Mouse (Mus musculus): ENCODE measurements around the gene Plxnc1. TPM values are rescaled to one million over a fixed set of nuclear protein-coding genes. Genes with fewer than 3 reads are reported as not detected.
A peak's percentile ranks its signal among the peaks of the same experiment; 100 is the strongest.

Gene Plxnc1
- total RNA-seq, 2 experiments from 2014 or later = 39.2 to 40.9 TPM

DNA sequence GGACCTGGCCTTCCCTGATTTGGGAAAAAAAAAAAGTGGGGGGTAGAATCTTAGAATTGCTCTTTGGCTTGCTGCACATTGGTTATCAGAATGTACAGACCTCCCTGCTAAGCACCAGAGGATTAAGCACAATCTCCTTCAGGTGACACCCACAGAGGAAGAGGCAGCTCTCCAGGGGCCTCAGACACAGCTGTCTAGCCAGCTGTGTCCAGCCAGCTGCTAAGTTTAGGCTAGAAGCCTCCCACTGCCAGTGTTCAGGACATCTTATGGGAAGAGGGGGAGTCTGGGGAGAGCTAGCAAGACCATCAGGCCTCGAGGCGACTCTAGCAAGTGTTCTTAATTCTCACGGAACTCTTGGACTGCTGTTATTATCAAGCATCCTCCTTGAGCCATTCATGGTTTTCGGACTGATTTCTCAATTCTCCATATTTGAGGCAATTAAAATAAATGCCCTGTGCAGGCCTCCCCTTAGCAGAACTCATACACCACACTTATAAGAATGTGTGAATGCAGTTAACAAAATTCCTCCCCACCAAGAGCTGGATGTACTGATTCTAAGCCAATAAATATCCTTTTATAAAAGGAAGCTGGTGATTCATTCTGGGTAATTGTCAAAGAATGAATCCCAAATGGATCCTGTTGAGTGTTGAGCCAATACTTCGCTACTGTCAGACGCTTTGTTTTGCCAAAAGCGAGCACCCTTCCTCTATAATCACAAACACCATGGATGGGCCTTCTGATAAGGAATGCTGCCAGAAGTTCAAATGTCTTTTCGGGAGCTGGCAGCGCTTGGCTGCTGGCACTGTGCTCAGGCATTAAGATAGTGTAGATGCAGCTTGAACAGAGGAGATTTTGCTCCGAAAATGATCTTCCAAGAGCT is 140.4 kb downstream of the Plxnc1 start:
- intact Hi-C loops (cut with DNase I) = loop anchor here (10.0 kb wide), 1 partner anchor 179 kb away; no protein-coding TSS in a partner anchor

GRCm38 (mm10) chr10:94800677-94801354 is 143.8 kb downstream of the Plxnc1 start:
- no peak for DNase-seq (ENCODE audit: low spot score in 2 of 2)
- intact Hi-C loops (cut with DNase I) = loop anchor here (10.0 kb wide), 1 partner anchor 176 kb away; no protein-coding TSS in a partner anchor

More for the DNA sequence above, 140.4 kb downstream of the Plxnc1 start:
- DNase-seq (ENCODE audit: low spot score in 2 of 2) = no peak

GRCm38 (mm10) chr10:94799485-94800239 is 145.0 kb downstream of the Plxnc1 start:
- intact Hi-C loops (cut with DNase I) = loop anchor here (10.0 kb wide), 1 partner anchor 175 kb away; no protein-coding TSS in a partner anchor
- no peak for DNase-seq (ENCODE audit: low spot score in 2 of 2)

DNA sequence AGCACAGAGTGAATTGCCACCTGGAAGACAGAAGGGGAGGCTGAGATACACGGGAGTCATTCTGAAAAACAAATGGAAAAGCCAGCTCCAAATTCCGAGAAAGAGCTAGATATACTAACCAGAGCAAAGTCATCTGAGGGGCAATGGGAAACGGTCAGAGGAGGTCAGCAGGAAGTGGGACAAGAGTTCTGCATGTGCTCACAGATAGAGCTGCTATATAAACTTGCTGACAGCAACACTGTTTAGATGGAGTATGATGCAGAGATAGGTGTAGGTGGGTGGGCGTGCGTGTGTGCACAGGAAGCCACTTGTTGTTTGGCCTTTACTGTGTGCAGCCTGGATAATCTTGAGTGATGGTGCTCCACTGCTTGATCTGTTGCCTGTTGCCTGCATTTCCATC is 146.5 kb downstream of the Plxnc1 start:
- no peak for DNase-seq (ENCODE audit: low spot score in 2 of 2)
- intact Hi-C loops (cut with DNase I) = no loop called here

DNA sequence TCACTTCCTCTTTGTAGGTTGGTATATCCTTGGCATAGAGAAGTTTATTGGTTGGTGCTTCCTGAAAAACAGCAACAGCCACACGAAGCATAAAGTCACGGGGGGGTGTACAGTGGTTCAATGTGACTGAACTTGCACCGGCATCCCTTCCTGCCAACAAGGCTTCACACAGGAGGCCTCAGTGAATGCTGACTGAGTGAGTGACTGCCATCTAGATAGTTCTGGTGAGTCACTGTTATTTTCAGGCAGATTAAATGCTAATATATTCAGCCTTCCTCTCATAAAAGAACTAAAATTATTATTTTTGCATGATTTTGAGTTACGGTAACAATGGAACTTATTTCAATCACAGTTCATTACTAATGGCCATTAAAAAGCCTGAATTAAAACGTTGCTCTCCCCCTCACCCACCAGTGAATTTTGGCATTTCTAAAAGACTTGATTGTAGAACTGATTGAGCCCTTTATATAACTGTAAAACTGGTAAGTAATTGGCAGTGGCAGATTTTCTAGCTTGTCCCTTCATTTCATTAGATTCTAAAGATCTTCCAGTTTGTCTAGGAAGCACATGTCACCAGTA is 149.9 kb downstream of the Plxnc1 start:
- DNase-seq (ENCODE audit: low spot score in 2 of 2) = no peak
- intact Hi-C loops (cut with DNase I) = no loop called here

DNA sequence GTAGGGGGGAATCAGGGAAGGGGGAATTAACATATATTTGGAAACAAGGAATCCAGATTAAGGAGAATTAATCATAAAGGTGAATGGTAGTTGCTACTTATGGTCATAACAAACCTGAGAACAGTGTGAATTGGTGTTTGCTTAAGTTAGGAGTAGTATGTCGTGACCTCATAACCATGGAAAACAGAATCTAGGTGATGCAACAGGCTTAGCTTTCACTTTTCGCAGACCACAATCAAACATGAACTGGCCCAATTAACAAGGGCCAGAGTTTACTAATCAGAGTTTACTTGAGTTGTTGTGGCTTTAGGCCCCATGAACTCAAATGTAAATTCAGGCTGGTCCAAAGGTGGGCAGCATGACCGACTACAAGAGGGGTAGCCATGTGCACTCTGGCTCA is 150.7 kb downstream of the Plxnc1 start:
- no peak for DNase-seq (ENCODE audit: low spot score in 2 of 2)
- intact Hi-C loops (cut with DNase I) = no loop called here

DNA sequence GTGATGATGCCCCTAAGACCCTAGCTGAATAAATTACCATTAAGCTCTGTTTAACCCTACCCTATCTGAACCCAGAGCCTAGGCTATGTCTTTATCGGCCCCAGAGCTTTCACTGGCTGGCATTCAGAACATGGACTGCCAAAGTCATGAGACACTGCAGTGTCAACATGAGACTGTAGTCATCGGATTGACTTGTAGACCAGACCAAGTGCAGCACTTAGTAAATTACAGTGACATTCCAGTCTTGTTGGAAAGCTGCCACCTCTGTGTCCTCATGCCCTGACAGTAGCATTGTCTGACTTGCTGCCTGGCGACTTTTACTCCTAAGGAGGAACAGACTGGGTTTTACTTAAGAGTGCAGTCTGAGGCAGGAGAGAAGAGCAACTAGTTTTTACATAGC is 155.4 kb downstream of the Plxnc1 start:
- no peak for DNase-seq (ENCODE audit: low spot score in 2 of 2)
- intact Hi-C loops (cut with DNase I) = no loop called here

- DNase-seq (ENCODE audit: low spot score in 2 of 2) = no peak
- intact Hi-C loops (cut with DNase I) = no loop called here
Observed at GRCm38 (mm10) chr10:94780618-94781262, 163.9 kb downstream of the Plxnc1 start.

DNA sequence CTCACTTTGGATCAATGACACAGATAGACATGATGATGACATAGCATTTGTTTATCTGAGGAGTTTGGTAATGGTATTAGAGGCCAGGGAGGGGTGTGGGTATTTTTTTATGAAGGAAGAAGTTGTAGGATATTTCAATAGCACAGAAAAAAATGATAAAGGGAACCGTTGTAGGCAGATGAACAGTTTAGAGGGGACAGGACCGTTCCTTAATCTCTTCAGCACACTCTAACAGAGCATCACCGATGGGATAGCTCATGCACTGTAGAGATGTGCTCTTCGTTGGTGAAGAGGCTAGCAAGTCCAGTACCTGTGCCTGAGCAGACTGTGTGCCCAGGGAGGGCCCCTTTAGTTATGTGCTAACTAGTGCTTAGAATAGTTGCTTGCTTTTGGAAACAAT is 165.3 kb downstream of the Plxnc1 start:
- DNase-seq (ENCODE audit: low spot score in 2 of 2) = no peak
- intact Hi-C loops (cut with DNase I) = no loop called here

DNA sequence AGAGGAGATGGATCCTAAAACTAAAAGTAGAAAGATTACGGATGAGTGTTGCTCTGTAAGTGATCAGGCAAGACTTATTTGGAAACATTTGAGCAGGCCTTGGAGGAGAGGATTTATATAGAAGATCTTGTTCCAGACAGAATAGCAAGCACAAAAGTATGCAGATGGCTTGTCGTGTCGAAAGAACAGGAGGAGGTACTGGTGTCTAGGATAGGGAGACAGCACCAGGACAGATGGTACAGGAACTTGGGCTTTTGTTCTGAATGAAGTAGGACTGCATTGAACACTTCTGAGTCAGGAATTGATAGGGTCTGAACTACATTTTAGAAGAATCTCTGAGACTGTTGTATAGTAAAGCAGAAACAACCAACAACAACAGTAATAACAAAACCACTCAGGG is 167.1 kb downstream of the Plxnc1 start:
- peak in 1 of 2 experiments; percentile 33 for DNase-seq (ENCODE audit: low spot score in 2 of 2)
- intact Hi-C loops (cut with DNase I) = no loop called here

DNA sequence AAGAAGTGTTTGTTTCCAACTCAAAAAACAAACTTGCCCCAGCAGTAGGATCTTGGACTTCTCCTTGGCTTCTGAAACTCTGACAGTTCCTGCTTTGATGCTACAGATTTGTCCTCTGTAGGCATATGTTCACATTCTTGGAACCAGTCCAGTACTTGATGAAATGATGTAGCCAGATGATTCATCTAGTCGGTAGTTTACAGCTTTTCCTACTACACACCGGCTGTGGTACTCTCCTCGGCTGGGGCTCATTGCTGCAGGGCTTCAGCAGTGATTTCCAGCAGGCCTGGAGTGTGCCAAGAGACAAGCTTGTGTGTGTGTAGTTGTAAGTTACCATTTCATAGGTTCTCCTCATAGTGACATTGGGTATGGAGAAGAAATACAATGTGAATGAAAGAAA is 173.1 kb downstream of the Plxnc1 start:
- DNase-seq (ENCODE audit: low spot score in 2 of 2) = peak; percentile 37 to 46
- intact Hi-C loops (cut with DNase I) = no loop called here

GRCm38 (mm10) chr10:94747011-94747410 is 197.6 kb downstream of the Plxnc1 start:
- DNase-seq (ENCODE audit: low spot score in 2 of 2) = no peak
- intact Hi-C loops (cut with DNase I) = no loop called here

GRCm38 (mm10) chr10:94741459-94741858 is 203.2 kb downstream of the Plxnc1 start:
- DNase-seq (ENCODE audit: low spot score in 2 of 2) = no peak
- intact Hi-C loops (cut with DNase I) = no loop called here
